Mouse (Mus musculus) forebrain, embryonic 14.5 days (tissue): ENCODE measurements around the gene Adprhl1. TPM values are rescaled to one million over a fixed set of nuclear protein-coding genes. Genes with fewer than 3 reads are reported as not detected.

Experiments used
- ATAC-seq: fragments of 200-750 bp; cut with Nextera tagmentation; 2 replicates; pipeline ENCODE4 v1.8.0; 2017; ENCODE audit warnings: mild to moderate bottlenecking, moderate library complexity
- DNase-seq: peaks from one replicate; pipeline ENCODE4 v3.0.0-alpha.2; 2015; ENCODE audit warnings: low spot score
- H3K27ac ChIP-seq: fragments of 300-500 bp; sonication (generic); 2 replicates; pipeline ENCODE4 v1.5.1; 2014; ENCODE audit warnings: low read depth, mild to moderate bottlenecking, control low read depth, low read length, moderate library complexity
- H3K27me3 ChIP-seq: fragments of 300-500 bp; sonication (generic); replicated peaks from 2 replicates; pipeline ENCODE4 v1.6.1; 2014; ENCODE audit warnings: low read length, control low read depth, mixed read lengths; ENCODE audit not compliant: control insufficient read depth, insufficient read depth
- H3K36me3 ChIP-seq: fragments of 300-500 bp; sonication (generic); 2 replicates; pipeline ENCODE4 v1.6.1; 2014; ENCODE audit warnings: low read length, control low read depth; ENCODE audit not compliant: control insufficient read depth, insufficient read depth
- H3K4me1 ChIP-seq: fragments of 300-500 bp; sonication (generic); 2 replicates; pipeline ENCODE4 v1.6.1; 2014; ENCODE audit warnings: antibody characterized with exemption, low read length, control low read depth; ENCODE audit not compliant: control insufficient read depth, insufficient read depth
- H3K4me2 ChIP-seq: fragments of 300-500 bp; sonication (generic); 2 replicates; pipeline ENCODE4 v1.6.1; 2014; ENCODE audit warnings: mild to moderate bottlenecking, control low read depth, low read length
- H3K4me3 ChIP-seq: fragments of 300-500 bp; sonication (generic); 2 replicates; pipeline ENCODE4 v1.5.1; 2014; ENCODE audit warnings: low read depth, low read length, control low read depth
- H3K9ac ChIP-seq: fragments of 300-500 bp; sonication (generic); 2 replicates; pipeline ENCODE4 v1.6.1; 2014; ENCODE audit warnings: mild to moderate bottlenecking, low read length, control low read depth, moderate library complexity
- H3K9me3 ChIP-seq: fragments of 300-500 bp; sonication (generic); replicated peaks from 2 replicates; pipeline ENCODE4 v1.6.1; 2016; ENCODE audit warnings: low read length, control low read depth, mixed read lengths; ENCODE audit not compliant: control insufficient read depth
- WGBS: fragments of 180-500 bp; shearing (Covaris S2); extraction: QIAGEN DNeasy Blood & Tissue Kit; methylation state at CpG from one replicate; pipeline ENCODE4 v1.1.7; 2014; 5-methylcytosine and 5-hydroxymethylcytosine counted together
- polyA plus RNA-seq: library from polyadenylated mRNA; unstranded; fragments of >200 nt; fragmentation: Nextera tagmentation; extraction: Ambion mirVana; gene quantifications from 2 replicates; pipeline ENCODE4 v1.2.1, GENCODE M21; 2014

Adprhl1 gene
- polyA plus RNA-seq, 1 experiment from 2014 or later, result not detected

DNA sequence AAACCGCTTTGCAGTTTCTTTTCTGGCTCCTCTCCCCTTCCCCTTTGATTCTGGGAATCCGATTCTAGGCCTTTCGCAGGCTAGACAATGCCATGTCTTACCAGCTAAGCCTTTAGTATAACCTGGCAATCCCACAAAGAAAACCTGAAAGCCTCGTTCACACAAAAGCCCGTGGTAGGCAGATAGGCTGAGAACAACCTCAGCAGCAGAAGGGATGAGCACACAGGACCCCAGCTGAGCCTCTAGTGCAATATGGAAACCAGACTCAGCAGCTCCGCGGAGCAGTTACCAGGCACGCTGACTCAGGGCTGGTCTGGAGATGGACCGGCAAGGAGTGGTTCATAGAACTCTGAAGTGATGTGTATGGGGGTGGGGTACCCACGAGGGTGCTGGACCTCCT is 59.1 kb downstream of the Adprhl1 start:
- Histone ChIP-seq H3K4me2 (no peak overlapping the region), H3K27ac (peak overlapping the region; percentile 44; the same call in 1 of the 2 replicates), H3K27me3 (no peaks in the 10 kb centered on the region)

DNA sequence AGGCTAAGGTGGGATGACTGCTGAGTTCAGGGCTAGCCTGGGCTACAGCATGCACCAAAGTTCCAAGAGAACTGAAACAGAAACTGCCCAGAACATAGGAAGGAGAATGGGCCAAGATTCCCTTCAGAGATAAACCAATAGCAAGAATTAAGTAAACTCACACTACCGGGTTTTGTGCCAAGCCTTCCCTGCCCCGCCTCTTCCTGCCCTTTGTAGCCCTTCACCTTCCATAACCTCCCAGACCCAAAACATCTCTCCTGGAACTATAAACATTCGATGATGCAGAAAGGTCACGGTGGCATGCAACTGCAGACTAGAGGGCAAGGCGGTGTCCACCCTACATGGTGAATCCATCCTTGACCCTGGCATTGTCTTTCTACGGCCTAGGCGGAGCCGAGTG is 63.7 kb downstream of the Adprhl1 start:
- Histone ChIP-seq H3K27ac (no peak overlapping the region), H3K9me3 (no peaks in the 10 kb centered on the region), H3K36me3 (peaks cover 16% of the 10 kb centered on the region), H3K4me2 (no peak overlapping the region), H3K4me3 (no peak overlapping the region), H3K4me1 (no peaks in the 10 kb centered on the region; the same call in 1 of the 2 replicates), H3K27me3 (no peaks in the 10 kb centered on the region), H3K9ac (no peak overlapping the region)
- 93% methylated on average over 8 of the region's 8 CpGs for WGBS
- ATAC-seq, result no peak
- DNase-seq, result no peak

More for the DNA sequence above, 59.1 kb downstream of the Adprhl1 start:
- ATAC-seq, result peak; percentile 71
- WGBS, result 7% methylated on average over 10 of the region's 10 CpGs
- Histone ChIP-seq H3K4me3 (no peak overlapping the region), H3K4me1 (peaks cover 4% of the 10 kb centered on the region; the same call in 1 of the 2 replicates), H3K36me3 (peaks cover 8% of the 10 kb centered on the region), H3K9ac (peak overlapping the region; percentile 48), H3K9me3 (no peaks in the 10 kb centered on the region)
- DNase-seq, result peak; percentile 66

DNA sequence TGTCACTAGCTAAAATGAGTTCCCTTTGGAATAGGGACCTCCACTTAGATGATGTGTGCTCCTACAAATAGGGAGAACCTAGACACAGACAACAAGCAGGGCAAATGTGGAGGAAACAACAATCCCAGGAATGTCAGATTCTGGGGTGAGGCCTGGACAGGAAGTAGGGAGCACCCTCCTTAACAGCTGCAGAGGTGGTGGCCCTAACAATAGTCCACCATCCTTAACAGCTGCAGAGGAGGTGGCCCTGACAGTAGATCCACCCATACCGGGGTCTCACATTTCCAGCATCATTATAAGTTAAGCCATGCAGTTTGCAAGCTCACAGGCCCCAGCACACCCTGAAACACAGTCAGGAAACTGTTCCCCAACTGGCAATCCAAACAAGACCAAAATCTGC is 65.1 kb downstream of the Adprhl1 start:
- H3K9ac ChIP-seq, result no peak overlapping the region
- no peak overlapping the region for H3K4me3 ChIP-seq
- no peak overlapping the region for H3K4me2 ChIP-seq
- H3K36me3 ChIP-seq, result peaks cover 24% of the 10 kb centered on the region
- H3K27me3 ChIP-seq, result no peaks in the 10 kb centered on the region
- no peaks in the 10 kb centered on the region for H3K4me1 ChIP-seq
- ATAC-seq (no peak), DNase-seq (no peak)
- H3K9me3 ChIP-seq, result no peaks in the 10 kb centered on the region
- H3K27ac ChIP-seq, result no peak overlapping the region
- WGBS, result 95% methylated on average over 1 of the region's 1 CpGs

DNA sequence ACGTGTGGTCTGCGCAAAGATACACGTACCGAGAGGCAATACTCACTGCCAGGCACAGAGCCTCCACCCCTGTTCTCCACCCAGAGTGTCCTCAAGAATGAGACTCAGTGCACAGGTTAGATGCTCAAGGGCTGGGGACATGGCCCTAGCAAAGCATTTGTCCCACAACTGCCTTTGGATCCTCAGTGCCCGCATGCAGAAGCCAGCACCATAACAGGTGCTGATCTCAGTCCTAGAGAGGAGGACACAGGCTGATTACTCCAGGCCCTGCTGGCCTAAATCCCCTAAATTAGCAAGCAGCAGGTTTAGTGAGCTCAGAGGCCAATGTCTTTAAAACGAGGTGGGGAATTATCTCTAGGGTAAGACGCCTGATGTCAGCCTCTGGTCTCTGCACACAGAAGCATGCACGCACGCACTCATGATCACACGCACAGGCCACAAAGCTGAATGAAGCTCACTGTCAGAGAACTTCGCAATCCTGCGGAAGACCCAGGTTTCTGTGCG is 65.9 kb downstream of the Adprhl1 start:
- ATAC-seq (no peak), DNase-seq (no peak)
- peaks cover 24% of the 10 kb centered on the region for H3K36me3 ChIP-seq
- H3K27me3 ChIP-seq, result no peaks in the 10 kb centered on the region
- H3K9me3 ChIP-seq, result no peaks in the 10 kb centered on the region
- H3K9ac ChIP-seq, result no peak overlapping the region; the same call in 1 of the 2 replicates
- no peak overlapping the region for H3K27ac ChIP-seq
- no peak overlapping the region for H3K4me3 ChIP-seq
- H3K4me2 ChIP-seq, result no peak overlapping the region
- WGBS, result 85% methylated on average over 13 of the region's 13 CpGs
- H3K4me1 ChIP-seq, result no peaks in the 10 kb centered on the region

DNA sequence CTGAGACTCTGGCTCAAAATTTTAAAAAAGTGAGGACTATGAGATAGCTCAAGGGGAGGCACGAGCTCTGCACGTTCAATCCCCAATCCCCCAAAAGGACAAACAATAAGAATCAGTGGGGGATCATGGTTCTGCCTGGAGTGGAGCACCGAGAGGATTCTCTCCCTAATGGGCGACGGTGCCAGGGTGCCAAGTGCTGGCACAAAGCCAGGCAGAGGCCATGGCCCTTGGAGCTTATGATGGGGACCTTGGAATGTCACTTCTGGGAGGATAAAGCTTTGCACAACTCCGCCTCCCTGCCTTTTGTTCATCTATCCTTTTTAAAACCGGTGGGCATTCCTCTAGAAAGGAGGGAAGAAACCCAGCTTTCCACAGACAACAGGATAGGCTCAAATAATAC is 66.3 kb downstream of the Adprhl1 start:
- DNase-seq (no peak), ATAC-seq (no peak)
- Histone ChIP-seq H3K36me3 (peaks cover 24% of the 10 kb centered on the region), H3K4me3 (no peak overlapping the region), H3K4me1 (no peaks in the 10 kb centered on the region), H3K9me3 (no peaks in the 10 kb centered on the region), H3K27ac (no peak overlapping the region), H3K9ac (no peak overlapping the region; the same call in 1 of the 2 replicates), H3K4me2 (no peak overlapping the region), H3K27me3 (no peaks in the 10 kb centered on the region)
- WGBS, result 34% methylated on average over 7 of the region's 7 CpGs

DNA sequence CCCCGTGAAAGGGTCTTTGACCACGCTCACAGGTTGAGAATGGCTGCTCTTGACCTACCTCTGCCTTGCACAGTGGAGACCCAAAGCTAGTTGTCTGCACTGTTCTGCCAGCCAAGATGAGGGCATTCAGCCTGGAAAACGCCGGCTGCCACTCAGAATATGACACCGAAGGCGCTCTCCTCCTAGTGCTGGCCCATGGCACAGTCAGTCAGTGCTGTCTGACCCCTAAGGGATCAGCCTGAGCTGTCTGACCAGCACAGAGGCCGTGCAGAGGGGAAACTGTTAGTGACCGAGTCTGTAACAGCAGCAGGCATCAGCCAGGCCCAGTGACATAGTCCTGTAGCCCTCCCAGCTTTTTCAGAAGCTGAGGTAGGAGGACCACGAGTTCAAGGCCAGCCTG is 66.7 kb downstream of the Adprhl1 start:
- H3K27ac ChIP-seq, result no peak overlapping the region
- DNase-seq (no peak), ATAC-seq (no peak)
- H3K9ac ChIP-seq, result no peak overlapping the region
- WGBS, result 85% methylated on average over 9 of the region's 9 CpGs
- H3K4me1 ChIP-seq, result no peaks in the 10 kb centered on the region
- no peak overlapping the region for H3K4me3 ChIP-seq
- H3K36me3 ChIP-seq, result peaks cover 26% of the 10 kb centered on the region
- no peak overlapping the region for H3K4me2 ChIP-seq
- no peaks in the 10 kb centered on the region for H3K9me3 ChIP-seq
- H3K27me3 ChIP-seq, result no peaks in the 10 kb centered on the region

DNA sequence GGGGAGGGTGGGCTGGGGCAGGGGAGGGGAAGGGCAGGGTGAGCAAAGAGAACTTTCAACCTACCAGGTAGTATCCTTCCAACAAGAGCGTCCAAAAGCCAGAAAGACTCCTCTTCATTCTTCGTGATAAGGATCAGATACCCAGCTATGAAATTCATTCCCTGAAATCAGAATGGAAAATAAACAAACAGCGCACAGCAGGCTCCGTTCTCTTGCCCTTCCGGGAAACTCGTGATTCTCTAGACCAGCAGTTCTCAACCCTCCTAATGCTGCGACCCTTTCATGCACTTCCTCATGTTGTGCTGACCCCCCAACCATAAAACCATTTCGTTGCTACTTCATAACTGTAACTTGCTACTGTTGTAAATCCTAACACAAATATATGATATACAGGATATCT is 67.1 kb downstream of the Adprhl1 start:
- H3K27me3 ChIP-seq, result no peaks in the 10 kb centered on the region
- H3K4me2 ChIP-seq, result no peak overlapping the region
- no peaks in the 10 kb centered on the region for H3K9me3 ChIP-seq
- H3K36me3 ChIP-seq, result peaks cover 25% of the 10 kb centered on the region; the same call in 1 of the 2 replicates
- no peak overlapping the region for H3K9ac ChIP-seq
- WGBS, result 89% methylated on average over 8 of the region's 8 CpGs
- ATAC-seq (no peak), DNase-seq (no peak)
- H3K4me1 ChIP-seq, result no peaks in the 10 kb centered on the region
- no peak overlapping the region for H3K27ac ChIP-seq
- H3K4me3 ChIP-seq, result no peak overlapping the region

DNA sequence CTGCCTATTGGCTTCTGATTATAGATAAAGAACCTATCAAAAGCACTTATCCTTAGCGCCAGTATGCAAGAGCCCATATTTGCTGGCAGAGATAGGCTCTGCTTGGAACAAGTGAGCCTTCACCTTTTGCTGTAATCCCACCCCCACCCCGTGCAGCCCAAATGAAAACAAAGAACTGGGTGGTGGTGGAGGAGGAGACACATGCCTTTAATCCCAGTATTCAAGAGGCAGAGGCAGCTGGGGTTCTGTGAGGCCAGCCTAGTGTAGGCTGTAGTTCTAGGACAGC is 72.3 kb downstream of the Adprhl1 start:
- no peak overlapping the region for H3K27ac ChIP-seq
- H3K9me3 ChIP-seq, result no peaks in the 10 kb centered on the region
- no peak overlapping the region for H3K9ac ChIP-seq
- H3K36me3 ChIP-seq, result peaks cover 36% of the 10 kb centered on the region
- no peak overlapping the region for H3K4me2 ChIP-seq
- H3K4me3 ChIP-seq, result no peak overlapping the region
- no peak for DNase-seq
- no peaks in the 10 kb centered on the region for H3K4me1 ChIP-seq
- H3K27me3 ChIP-seq, result no peaks in the 10 kb centered on the region
- WGBS, result 42% methylated on average over 2 of the region's 2 CpGs
- no peak for ATAC-seq

DNA sequence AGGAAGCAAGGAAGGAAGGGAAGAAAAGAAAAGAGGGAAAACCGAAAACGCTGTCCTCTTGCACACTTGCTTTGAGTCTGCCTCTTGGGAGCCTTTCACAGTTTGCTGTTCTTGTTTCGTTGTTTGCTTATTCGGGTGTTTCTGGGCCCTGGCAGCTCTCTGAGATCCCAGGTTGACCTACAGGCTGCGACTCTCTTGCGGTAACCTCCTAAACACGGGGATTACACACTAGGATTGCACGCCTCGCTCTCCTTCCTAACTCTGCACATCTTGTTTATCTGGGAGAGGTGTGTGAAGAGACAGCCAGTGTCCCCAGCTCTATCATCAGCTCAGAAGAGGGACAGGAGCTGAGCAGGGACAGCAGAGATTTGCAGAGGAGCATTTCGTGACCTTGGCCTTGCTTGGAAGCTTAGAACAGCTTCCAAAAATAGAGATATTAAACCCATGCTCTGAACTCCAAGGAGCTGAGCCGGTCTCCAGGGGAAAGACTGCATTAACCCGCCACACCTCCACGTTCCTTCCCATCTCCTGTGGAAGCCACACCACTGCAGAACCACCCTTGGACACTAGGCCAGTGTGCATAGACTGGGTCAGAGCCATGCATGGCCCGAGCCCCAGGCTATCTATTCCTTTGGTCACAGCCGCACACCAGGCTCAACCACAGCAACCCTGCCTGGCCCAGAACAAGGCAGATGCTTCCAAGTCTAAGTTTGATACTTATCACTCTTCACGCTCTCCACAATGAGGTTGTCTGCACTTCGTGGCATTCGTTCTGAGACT is 72.9 kb downstream of the Adprhl1 start:
- no peak for ATAC-seq
- H3K27ac ChIP-seq, result no peak overlapping the region
- no peaks in the 10 kb centered on the region for H3K9me3 ChIP-seq
- H3K9ac ChIP-seq, result no peak overlapping the region
- no peak overlapping the region for H3K4me2 ChIP-seq
- H3K27me3 ChIP-seq, result no peaks in the 10 kb centered on the region
- peaks cover 42% of the 10 kb centered on the region for H3K36me3 ChIP-seq
- 88% methylated on average over 18 of the region's 18 CpGs for WGBS
- DNase-seq, result no peak
- no peaks in the 10 kb centered on the region for H3K4me1 ChIP-seq
- H3K4me3 ChIP-seq, result no peak overlapping the region
